Mouse (Mus musculus): ENCODE measurements around the gene B4galt1.

- TF ChIP-seq POLR2A (IDR thresholded peaks at IDR 0.05; ENCODE audit: borderline replicate concordance, extremely low read depth, insufficient read depth, insufficient read length, poor library complexity, severe bottlenecking) = no peak
- TF ChIP-seq CTCF (IDR thresholded peaks at IDR 0.05; ENCODE audit: borderline replicate concordance, extremely low read depth, insufficient read depth, insufficient read length) = no peak
Observed at GRCm38 (mm10) chr4:40818421-40818820, 35.4 kb downstream of the B4galt1 start.
